Mouse (Mus musculus) ES-E14 (cell line): ENCODE measurements at regions not wholly inside any gene's neighbourhood (a gene's known extent, or its start where the extent isn't known, plus 50 kb on each side); places are given as distances from the start of the nearest gene placed in this dataset.

Source experiments
- DNase-seq: peaks from one replicate; pipeline ENCODE4 v3.0.0-alpha.2; 2013; ENCODE audit warnings: low read depth, low spot score
- H3K27ac ChIP-seq: 2 replicates; pipeline ENCODE4 v1.5.1; 2012; ENCODE audit warnings: low read depth, mild to moderate bottlenecking, low read length, moderate library complexity, mixed read lengths; ENCODE audit not compliant: poor library complexity, insufficient read depth, severe bottlenecking
- H3K36me3 ChIP-seq: 2 replicates; pipeline ENCODE4 v1.6.1; 2012; ENCODE audit warnings: mild to moderate bottlenecking, low read length, moderate library complexity, mixed read lengths; ENCODE audit not compliant: control insufficient read depth, poor library complexity, insufficient read depth, severe bottlenecking
- H3K4me1 ChIP-seq, 2 experiments: fragments of 150-350 bp in 1 of 2; sonication (generic) in 1 of 2; 2 replicates each; pipeline ENCODE4 v1.6.1; 2012; ENCODE audit warnings: low read length in 2 of 2, mild to moderate bottlenecking in 1 of 2, mixed read lengths in 1 of 2; ENCODE audit not compliant: control insufficient read depth in 2 of 2, insufficient read depth in 2 of 2, poor library complexity in 1 of 2
- H3K4me3 ChIP-seq, 2 experiments: fragments of 150-350 bp in 1 of 2; sonication (generic) in 1 of 2; 2 replicates each; pipeline ENCODE4 v1.5.1; 2012; ENCODE audit warnings: low read length in 2 of 2, low read depth in 1 of 2, mild to moderate bottlenecking in 1 of 2, mixed read lengths in 1 of 2; ENCODE audit not compliant: insufficient read depth in 1 of 2, poor library complexity in 1 of 2, severe bottlenecking in 1 of 2
- H3K9ac ChIP-seq: 2 replicates; pipeline ENCODE4 v1.6.1; 2012; ENCODE audit warnings: low read depth, mild to moderate bottlenecking, low read length, mixed read lengths; ENCODE audit not compliant: poor library complexity, insufficient read depth, severe bottlenecking
- H3K9me3 ChIP-seq: fragments of 150-350 bp; sonication (generic); 2 replicates; pipeline ENCODE4 v1.6.1; 2012; ENCODE audit warnings: low read depth, mild to moderate bottlenecking, low read length; ENCODE audit not compliant: control insufficient read depth, insufficient read depth
- CHD2 ChIP-seq: IDR thresholded peaks from 2 replicates; pipeline ENCODE4 v1.6.1; 2014; ENCODE audit warnings: mild to moderate bottlenecking, low read depth, low read length, inconsistent platforms
- HCFC1 ChIP-seq: IDR thresholded peaks from 2 replicates; pipeline ENCODE4 v1.6.1; 2012; ENCODE audit warnings: low read length, inconsistent platforms, borderline replicate concordance; ENCODE audit not compliant: insufficient read depth
- MAFK ChIP-seq: IDR thresholded peaks from 2 replicates; pipeline ENCODE4 v1.6.1; 2014; ENCODE audit warnings: mild to moderate bottlenecking, low read depth, low read length, inconsistent platforms; ENCODE audit not compliant: insufficient read depth
- ZC3H11A ChIP-seq: IDR thresholded peaks from 2 replicates; pipeline ENCODE4 v1.6.1; 2012; ENCODE audit warnings: low read depth, mild to moderate bottlenecking, inconsistent platforms, low read length, borderline replicate concordance
- ZNF384 ChIP-seq: IDR thresholded peaks from 2 replicates; pipeline ENCODE4 v1.6.1; 2012; ENCODE audit warnings: low read depth, low read length, inconsistent platforms
- in situ Hi-C, 2 experiments: fragments of 600-800 bp; cut with MboI; formaldehyde crosslinking; loops; one replicate each; pipeline ENCODE4 v1.15.1; 2025; ENCODE audit warnings: low sequenced_read_pairs in 2 of 2, inconsistent platforms in 1 of 2; ENCODE audit not compliant: unreplicated experiment in 2 of 2

GRCm38 (mm10) chr9:52287761-52288275 lies 119.4 kb upstream of the Zc3h12c start:
- TF ChIP-seq HCFC1 (no peak), CHD2 (no peak), ZC3H11A (no peak), MAFK (no peak), ZNF384 (no peak)
- Histone ChIP-seq H3K9ac (no peak overlapping the region), H3K4me3 (no peak overlapping the region), H3K9me3 (no peaks in the 10 kb centered on the region), H3K36me3 (no peaks in the 10 kb centered on the region), H3K4me1 (no peaks in the 10 kb centered on the region), H3K27ac (no peak overlapping the region)
- in situ Hi-C loops, result loop anchor here in 1 of 2 experiments (10.0 to 25.0 kb wide), 3 partner anchors 123 to 301 kb away; partner anchors contain the start of gene Zc3h12c
- no peak for DNase-seq

GRCm38 (mm10) chr9:52287246-52287651 lies 118.9 kb upstream of the Zc3h12c start:
- DNase-seq, result peak; percentile 44

GRCm38 (mm10) chr9:52286104-52286503 lies 117.7 kb upstream of the Zc3h12c start:
- H3K36me3 ChIP-seq, result no peaks in the 10 kb centered on the region
- no peak overlapping the region for H3K27ac ChIP-seq
- H3K4me3 ChIP-seq, result no peak overlapping the region
- no peaks in the 10 kb centered on the region for H3K4me1 ChIP-seq
- in situ Hi-C loops, result loop anchor here in 1 of 2 experiments (10.0 to 25.0 kb wide), 3 partner anchors 121 to 299 kb away; partner anchors contain the start of gene Zc3h12c
- no peak overlapping the region for H3K9ac ChIP-seq
- no peak for DNase-seq
- TF ChIP-seq ZC3H11A (no peak), ZNF384 (no peak), CHD2 (no peak), MAFK (no peak), HCFC1 (no peak)
- no peaks in the 10 kb centered on the region for H3K9me3 ChIP-seq

More at GRCm38 (mm10) chr9:52287246-52287651, 118.9 kb upstream of the Zc3h12c start:
- no peak overlapping the region for H3K9ac ChIP-seq
- H3K36me3 ChIP-seq, result no peaks in the 10 kb centered on the region
- in situ Hi-C loops, result loop anchor here in 1 of 2 experiments (10.0 to 25.0 kb wide), 3 partner anchors 122 to 300 kb away; partner anchors contain the start of gene Zc3h12c
- H3K4me3 ChIP-seq, result no peak overlapping the region; a peak in 1 of 4 replicates
- TF ChIP-seq CHD2 (no peak), HCFC1 (no peak), ZC3H11A (peak; percentile 79; the same call in 1 of the 2 replicates), MAFK (no peak), ZNF384 (no peak)
- H3K9me3 ChIP-seq, result no peaks in the 10 kb centered on the region
- no peak overlapping the region for H3K27ac ChIP-seq
- H3K4me1 ChIP-seq, result no peaks in the 10 kb centered on the region

GRCm38 (mm10) chr9:52283558-52283957 lies 115.2 kb upstream of the Zc3h12c start:
- in situ Hi-C loops, result loop anchor here in 1 of 2 experiments (10.0 to 25.0 kb wide), 3 partner anchors 119 to 296 kb away; partner anchors contain the start of gene Zc3h12c
- Histone ChIP-seq H3K36me3 (no peaks in the 10 kb centered on the region), H3K9me3 (no peaks in the 10 kb centered on the region), H3K9ac (no peak overlapping the region), H3K4me1 (no peaks in the 10 kb centered on the region), H3K4me3 (no peak overlapping the region), H3K27ac (no peak overlapping the region)
- no peak for DNase-seq
- TF ChIP-seq ZC3H11A (no peak), MAFK (no peak), CHD2 (no peak), ZNF384 (no peak), HCFC1 (no peak)
